Mouse (Mus musculus) heart, embryonic 11.5 days (tissue): ENCODE data around the gene Dnaja3. TPM values are rescaled to one million over a fixed set of nuclear protein-coding genes. Genes with fewer than 3 reads are reported as not detected.

Experiments used
- ATAC-seq: fragments of 200-750 bp; cut with Nextera tagmentation; replicated peaks from 2 replicates; pipeline ENCODE4 v1.8.0; 2017; ENCODE audit warnings: moderate library complexity; ENCODE audit not compliant: insufficient number of reproducible peaks, low FRiP score, low TSS enrichment
- H3K27ac ChIP-seq: fragments of 300-500 bp; sonication (generic); 2 replicates; pipeline ENCODE4 v1.5.1; 2014; ENCODE audit warnings: mild to moderate bottlenecking, low read depth, low read length
- H3K27me3 ChIP-seq: fragments of 300-500 bp; sonication (generic); 2 replicates; pipeline ENCODE4 v1.6.1; 2014; ENCODE audit warnings: mild to moderate bottlenecking, low read length, mixed read lengths; ENCODE audit not compliant: control insufficient read depth, insufficient read depth
- H3K36me3 ChIP-seq: fragments of 300-500 bp; sonication (generic); 2 replicates; pipeline ENCODE4 v1.6.1; 2014; ENCODE audit warnings: mild to moderate bottlenecking, low read length, moderate library complexity, mixed read lengths; ENCODE audit not compliant: control insufficient read depth, insufficient read depth
- H3K4me1 ChIP-seq: fragments of 300-500 bp; sonication (generic); 2 replicates; pipeline ENCODE4 v1.6.1; 2014; ENCODE audit warnings: low read length; ENCODE audit not compliant: control insufficient read depth, insufficient read depth
- H3K4me2 ChIP-seq: fragments of 300-500 bp; sonication (generic); 2 replicates; pipeline ENCODE4 v1.6.1; 2014; ENCODE audit warnings: mild to moderate bottlenecking, moderate library complexity
- H3K4me3 ChIP-seq: fragments of 300-500 bp; sonication (generic); 2 replicates; pipeline ENCODE4 v1.5.1; 2014; ENCODE audit warnings: low read depth, low read length
- H3K9ac ChIP-seq: fragments of 300-500 bp; sonication (generic); 2 replicates; pipeline ENCODE4 v1.6.1; 2014; ENCODE audit warnings: mild to moderate bottlenecking, low read depth, low read length, moderate library complexity
- H3K9me3 ChIP-seq: fragments of 300-500 bp; sonication (generic); replicated peaks from 2 replicates; pipeline ENCODE4 v1.6.1; 2016; ENCODE audit warnings: low read length; ENCODE audit not compliant: control insufficient read depth
- WGBS: fragments of 180-500 bp; shearing (Covaris S2); extraction: QIAGEN DNeasy Blood & Tissue Kit; methylation state at CpG from one replicate; pipeline ENCODE4 v1.1.7; 2014; ENCODE audit not compliant: insufficient replicate concordance; 5-methylcytosine and 5-hydroxymethylcytosine counted together
- polyA plus RNA-seq: library from polyadenylated mRNA; unstranded; fragments of >200 nt; fragmentation: Nextera tagmentation; extraction: Ambion mirVana; gene quantifications from 2 replicates; pipeline ENCODE4 v1.2.1, GENCODE M21; 2014

Dnaja3 gene
- polyA plus RNA-seq, 1 experiment from 2014 or later = 63.6 TPM

- Histone ChIP-seq H3K4me1 (no peaks in the 10 kb centered on the region), H3K4me3 (no peak overlapping the region), H3K4me2 (no peak overlapping the region), H3K36me3 (peaks cover 35% of the 10 kb centered on the region), H3K27me3 (no peaks in the 10 kb centered on the region), H3K9me3 (no peaks in the 10 kb centered on the region), H3K9ac (no peak overlapping the region), H3K27ac (no peak overlapping the region)
- no peak for ATAC-seq
- WGBS = 89% methylated on average over 9 of the region's 9 CpGs
Observed at GRCm38 (mm10) chr16:4613736-4614135, 26.1 kb upstream of the Dnaja3 start.

DNA sequence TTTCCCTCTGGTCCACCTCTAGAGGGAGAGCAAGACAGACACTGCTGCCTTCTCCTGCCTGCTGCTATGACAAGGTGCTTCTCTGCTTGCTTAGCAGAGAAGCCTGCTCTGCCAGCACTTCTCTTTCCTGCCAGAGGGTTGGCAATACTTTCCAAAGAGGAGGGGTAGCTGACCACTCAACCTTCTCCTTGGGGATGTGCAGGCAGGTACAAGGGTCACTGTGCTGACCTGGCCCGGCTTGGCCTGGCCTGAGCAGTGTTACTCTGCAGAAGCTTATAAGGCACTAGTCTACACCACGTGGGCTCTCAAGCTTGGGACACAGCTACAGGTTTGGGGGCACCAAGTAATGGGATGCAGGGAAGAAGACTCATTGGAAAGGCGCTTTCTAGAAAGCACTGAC lies 25.1 kb upstream of the Dnaja3 start:
- Histone ChIP-seq H3K27ac (no peak overlapping the region), H3K4me2 (no peak overlapping the region), H3K27me3 (no peaks in the 10 kb centered on the region), H3K9me3 (no peaks in the 10 kb centered on the region), H3K9ac (no peak overlapping the region), H3K4me3 (no peak overlapping the region), H3K36me3 (peaks cover 32% of the 10 kb centered on the region), H3K4me1 (no peaks in the 10 kb centered on the region)
- WGBS = 90% methylated on average over 3 of the region's 3 CpGs
- no peak for ATAC-seq

DNA sequence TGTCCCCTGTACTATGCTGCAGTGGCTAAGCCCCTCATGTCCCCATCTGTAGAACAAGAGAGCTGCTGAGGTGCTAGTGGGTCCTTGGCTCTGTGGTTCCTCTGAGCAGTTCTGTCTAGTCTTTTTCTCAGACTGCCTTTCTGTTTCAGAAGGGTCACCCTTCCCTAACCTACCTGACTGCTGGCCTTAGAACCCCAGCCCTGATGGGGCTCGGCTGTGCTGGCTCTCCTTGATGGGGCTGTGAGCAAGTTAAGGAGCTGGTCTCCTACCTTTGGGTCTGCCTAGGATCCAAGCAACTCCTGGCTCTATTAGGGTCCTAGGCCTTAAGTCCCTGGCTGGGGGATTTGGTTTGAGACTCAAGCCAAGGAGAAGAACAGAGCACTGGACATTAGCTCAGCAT lies 24.5 kb upstream of the Dnaja3 start:
- no peak overlapping the region for H3K4me3 ChIP-seq
- no peak overlapping the region for H3K4me2 ChIP-seq
- 65% methylated on average over 1 of the region's 1 CpGs for WGBS
- H3K27me3 ChIP-seq = no peaks in the 10 kb centered on the region
- no peaks in the 10 kb centered on the region for H3K4me1 ChIP-seq
- no peaks in the 10 kb centered on the region for H3K9me3 ChIP-seq
- H3K9ac ChIP-seq = no peak overlapping the region
- ATAC-seq = no peak
- H3K36me3 ChIP-seq = peaks cover 28% of the 10 kb centered on the region
- H3K27ac ChIP-seq = no peak overlapping the region

DNA sequence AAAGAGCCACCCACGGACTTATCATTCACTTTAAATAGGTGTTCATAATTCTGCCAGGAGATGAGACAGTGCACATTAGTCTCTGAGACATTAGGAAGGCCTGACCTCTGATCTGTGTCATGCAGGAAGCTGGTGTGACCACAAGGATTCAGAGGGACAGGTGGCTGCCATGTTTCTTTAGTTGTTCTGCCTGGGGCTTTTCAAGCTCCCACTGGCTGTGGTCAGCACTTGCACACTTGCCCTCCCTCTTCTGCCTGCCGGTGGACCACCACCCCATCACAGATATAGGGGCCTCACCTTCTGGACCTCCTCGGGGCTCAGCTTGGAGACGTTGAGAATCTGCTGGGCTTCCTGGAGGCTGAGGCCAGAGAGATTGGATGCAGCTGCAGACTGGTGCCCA lies 23.0 kb upstream of the Dnaja3 start:
- WGBS = 81% methylated on average over 4 of the region's 4 CpGs
- ATAC-seq = no peak
- no peak overlapping the region for H3K9ac ChIP-seq

DNA sequence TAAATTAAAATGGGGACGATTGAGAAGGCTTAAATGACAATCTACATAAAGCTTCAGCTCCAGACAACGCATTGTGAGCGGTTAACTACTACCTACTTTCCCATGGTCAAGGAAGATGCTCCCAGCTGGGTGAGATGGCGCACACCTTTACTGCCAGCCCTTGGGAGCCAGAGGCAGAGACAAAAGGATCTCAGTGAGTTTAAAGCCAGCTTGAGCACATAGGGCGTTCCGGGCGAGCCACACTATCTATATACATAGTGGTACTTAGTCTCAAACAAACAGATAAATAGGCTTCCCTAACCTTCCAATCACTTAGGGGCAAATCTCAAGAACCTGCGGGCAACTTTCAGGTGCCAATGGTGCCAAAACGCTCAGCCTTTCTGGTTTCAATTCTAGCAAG lies 15.7 kb upstream of the Dnaja3 start:
- Histone ChIP-seq H3K4me1 (peaks cover 17% of the 10 kb centered on the region), H3K27ac (peak overlapping the region; percentile 86), H3K9ac (peak overlapping the region; percentile 88), H3K27me3 (no peaks in the 10 kb centered on the region), H3K4me3 (peak overlapping the region; percentile 77), H3K36me3 (no peaks in the 10 kb centered on the region), H3K9me3 (no peaks in the 10 kb centered on the region), H3K4me2 (peak overlapping the region; percentile 89)
- 15% methylated on average over 9 of the region's 9 CpGs for WGBS
- ATAC-seq = no peak

More for the DNA sequence above, 23.0 kb upstream of the Dnaja3 start:
- Histone ChIP-seq H3K27me3 (no peaks in the 10 kb centered on the region), H3K4me2 (no peak overlapping the region), H3K27ac (no peak overlapping the region), H3K36me3 (peaks cover 23% of the 10 kb centered on the region), H3K4me3 (no peak overlapping the region), H3K4me1 (no peaks in the 10 kb centered on the region), H3K9me3 (no peaks in the 10 kb centered on the region)

DNA sequence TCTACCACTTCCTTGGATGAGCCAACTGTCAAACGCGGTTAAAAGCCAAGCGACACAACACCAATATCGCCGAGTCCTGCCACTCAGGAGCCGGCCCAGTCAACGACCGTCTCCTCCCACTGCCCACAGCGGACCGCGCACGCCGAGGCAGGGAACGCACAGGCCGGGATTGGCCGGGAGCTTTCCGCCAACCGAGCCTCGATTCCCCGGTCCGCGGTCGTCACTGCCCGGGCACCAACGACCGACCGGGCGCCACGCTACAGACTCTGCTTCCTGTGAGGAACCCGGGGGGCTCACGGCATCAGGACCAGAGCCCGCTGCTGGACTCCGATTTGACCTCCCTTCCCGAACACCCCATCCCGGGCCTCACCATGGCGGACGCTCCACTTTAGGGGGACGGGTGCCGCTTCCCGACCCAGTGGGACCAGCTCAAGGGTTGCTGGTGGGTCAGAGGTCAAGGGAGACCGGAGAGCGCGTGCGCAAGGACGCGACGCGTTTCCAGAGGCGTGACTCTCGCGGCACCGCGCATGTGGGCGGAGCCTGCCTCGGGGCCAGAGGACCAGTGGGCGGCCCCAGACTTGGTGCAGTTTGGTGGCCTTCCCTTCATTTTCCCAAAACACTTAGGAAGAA lies 15.2 kb upstream of the Dnaja3 start, which contains the start of gene Pam16:
Pam16 (minus strand) TSS at position 508 of the 630 bp plus-strand sequence.
- ATAC-seq = peak; percentile 84
- no peaks in the 10 kb centered on the region for H3K9me3 ChIP-seq
- peak within 1 kb of the TSS; percentile 89 for H3K4me2 ChIP-seq
- H3K4me1 ChIP-seq = peaks cover 17% of the 10 kb centered on the region
- no peaks in the 10 kb centered on the region for H3K27me3 ChIP-seq
- peak within 1 kb of the TSS; percentile 77 for H3K4me3 ChIP-seq
- no peaks in the 10 kb centered on the region for H3K36me3 ChIP-seq
- peak within 1 kb of the TSS; percentile 86 for H3K27ac ChIP-seq
- H3K9ac ChIP-seq = peak within 1 kb of the TSS; percentile 88
- under 1% methylated on average over 56 of the region's 56 CpGs for WGBS

DNA sequence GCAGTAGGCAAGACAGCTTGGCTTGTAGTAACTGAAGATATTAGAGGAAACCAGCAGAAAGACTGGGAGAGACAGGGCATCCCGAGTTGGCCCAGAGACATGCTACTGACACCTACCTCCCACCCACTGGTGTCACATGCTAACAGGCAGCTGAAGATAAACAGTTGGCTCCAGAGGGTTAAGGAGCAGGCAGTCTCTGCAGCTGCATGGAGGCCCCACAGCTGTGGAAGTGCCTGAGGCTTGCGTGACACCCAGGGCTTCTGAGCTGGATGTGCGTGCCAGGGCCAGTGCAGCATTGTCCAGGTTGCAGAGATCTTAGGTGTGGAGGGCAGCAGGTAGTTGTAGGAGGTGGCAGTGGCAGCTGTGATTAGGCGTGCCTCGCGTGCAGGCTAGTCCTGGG lies 12.7 kb upstream of the Dnaja3 start:
- 60% methylated on average over 6 of the region's 6 CpGs for WGBS
- Histone ChIP-seq H3K4me3 (no peak overlapping the region), H3K4me1 (peaks cover 17% of the 10 kb centered on the region), H3K27ac (no peak overlapping the region), H3K36me3 (no peaks in the 10 kb centered on the region), H3K9ac (peak overlapping the region; percentile 46; the same call in 1 of the 2 replicates), H3K4me2 (no peak overlapping the region), H3K27me3 (no peaks in the 10 kb centered on the region), H3K9me3 (no peaks in the 10 kb centered on the region)
- no peak for ATAC-seq

- peaks cover 9% of the 10 kb centered on the region for H3K4me1 ChIP-seq
- H3K27me3 ChIP-seq = no peaks in the 10 kb centered on the region
- no peak overlapping the region for H3K4me3 ChIP-seq
- 0 out of 2 replicates have a peak, but pooled peaks cover 3% of the 10 kb centered on the region for H3K36me3 ChIP-seq
- no peak overlapping the region for H3K9ac ChIP-seq
- no peak for ATAC-seq
- 90% methylated on average over 9 of the region's 9 CpGs for WGBS
- no peaks in the 10 kb centered on the region for H3K9me3 ChIP-seq
- no peak overlapping the region for H3K4me2 ChIP-seq
- no peak overlapping the region for H3K27ac ChIP-seq
Observed at GRCm38 (mm10) chr16:4628898-4629419, 10.8 kb upstream of the Dnaja3 start.

- no peak overlapping the region for H3K4me2 ChIP-seq
- WGBS = 18% methylated on average over 6 of the region's 6 CpGs
- no peaks in the 10 kb centered on the region for H3K27me3 ChIP-seq
- H3K27ac ChIP-seq = no peak overlapping the region
- no peak overlapping the region for H3K4me3 ChIP-seq
- 0 out of 2 replicates have a peak, but pooled peaks cover 3% of the 10 kb centered on the region for H3K36me3 ChIP-seq
- ATAC-seq = no peak
- no peak overlapping the region for H3K9ac ChIP-seq
- no peaks in the 10 kb centered on the region for H3K9me3 ChIP-seq
- H3K4me1 ChIP-seq = peaks cover 12% of the 10 kb centered on the region
Observed at GRCm38 (mm10) chr16:4629950-4630349, 9.8 kb upstream of the Dnaja3 start.
